Mouse (Mus musculus) cortical plate, adult 2 months (tissue): Measurements from ENCODE around the gene Tmem51.

ENCODE experiments used
- CTCF ChIP-seq: fragments of 200-500 bp; IDR thresholded peaks from 2 replicates; pipeline ENCODE4 v1.5.1; 2011; ENCODE audit warnings: mild to moderate bottlenecking, control low read depth, low read length; ENCODE audit not compliant: insufficient read depth; ENCODE audit errors: extremely low read depth
- POLR2A ChIP-seq: fragments of 200-500 bp; IDR thresholded peaks from 2 replicates; pipeline ENCODE4 v1.6.1; 2011; ENCODE audit warnings: mild to moderate bottlenecking, low read length, control low read depth; ENCODE audit not compliant: insufficient read depth; ENCODE audit errors: extremely low read depth

GRCm38 (mm10) chr4:141983689-141984088, 100.4 kb downstream of the Tmem51 start:
- TF ChIP-seq CTCF: peak; percentile 34; the same call in 1 of the 2 replicates
- no peak for TF ChIP-seq POLR2A
